Mouse (Mus musculus): Measurements from ENCODE around the gene Kremen2. TPM values are rescaled to one million over a fixed set of nuclear protein-coding genes. Genes with fewer than 3 reads are reported as not detected.

Gene Kremen2
- polyA plus RNA-seq, 1 experiment: 3.8 TPM

- Histone ChIP-seq H3K27me3 (ENCODE audit: control insufficient read depth, insufficient read depth, low read length) (peaks cover 24% of the 10 kb centered on the region), H3K4me3 (ENCODE audit: control insufficient read depth, insufficient read depth, low read length) (peak overlapping the region; percentile 68), H3K36me3 (ENCODE audit: control insufficient read depth, insufficient read depth, low read length) (no peaks in the 10 kb centered on the region), H3K27ac (ENCODE audit: control insufficient read depth, insufficient read depth, low read length) (no peak overlapping the region), H3K4me1 (replicated peaks; ENCODE audit: control insufficient read depth, insufficient read depth, low read length) (peaks cover 21% of the 10 kb centered on the region)
- no peak for DNase-seq
- WGBS: 8% methylated on average over 48 of the region's 48 CpGs
- no peak for TF ChIP-seq POLR2A (IDR thresholded peaks at IDR 0.05; ENCODE audit: control insufficient read depth, extremely low read depth, insufficient read depth, low read length, poor library complexity)
- TF ChIP-seq CTCF (IDR thresholded peaks at IDR 0.05; ENCODE audit: borderline replicate concordance, control insufficient read depth, extremely low read depth, insufficient read depth, low read length, poor library complexity): 0 out of 2 replicates have a peak, but pooled peaks have one; percentile 12
Observed at GRCm38 (mm10) chr17:23739202-23740135, 6.2 kb downstream of the Kremen2 start.

- no peak for DNase-seq
- Histone ChIP-seq H3K4me1 (replicated peaks; ENCODE audit: control insufficient read depth, insufficient read depth, low read length) (peaks cover 21% of the 10 kb centered on the region), H3K36me3 (ENCODE audit: control insufficient read depth, insufficient read depth, low read length) (no peaks in the 10 kb centered on the region), H3K4me3 (ENCODE audit: control insufficient read depth, insufficient read depth, low read length) (no peak overlapping the region), H3K27me3 (ENCODE audit: control insufficient read depth, insufficient read depth, low read length) (peaks cover 24% of the 10 kb centered on the region), H3K27ac (ENCODE audit: control insufficient read depth, insufficient read depth, low read length) (no peak overlapping the region)
- TF ChIP-seq CTCF (IDR thresholded peaks at IDR 0.05; ENCODE audit: borderline replicate concordance, control insufficient read depth, extremely low read depth, insufficient read depth, low read length, poor library complexity): no peak
- TF ChIP-seq POLR2A (IDR thresholded peaks at IDR 0.05; ENCODE audit: control insufficient read depth, extremely low read depth, insufficient read depth, low read length, poor library complexity): no peak
- WGBS: 81% methylated on average over 2 of the region's 2 CpGs
Observed at GRCm38 (mm10) chr17:23738836-23739201, 6.8 kb downstream of the Kremen2 start.

GRCm38 (mm10) chr17:23737493-23738445 is 7.9 kb downstream of the Kremen2 start:
- WGBS: 89% methylated on average over 15 of the region's 15 CpGs
- peaks cover 18% of the 10 kb centered on the region for H3K27me3 ChIP-seq (ENCODE audit: control insufficient read depth, insufficient read depth, low read length)
- H3K4me1 ChIP-seq (replicated peaks; ENCODE audit: control insufficient read depth, insufficient read depth, low read length): peaks cover 21% of the 10 kb centered on the region
- no peak for TF ChIP-seq CTCF (IDR thresholded peaks at IDR 0.05; ENCODE audit: borderline replicate concordance, control insufficient read depth, extremely low read depth, insufficient read depth, low read length, poor library complexity)
- TF ChIP-seq POLR2A (IDR thresholded peaks at IDR 0.05; ENCODE audit: control insufficient read depth, extremely low read depth, insufficient read depth, low read length, poor library complexity): no peak
- H3K27ac ChIP-seq (ENCODE audit: control insufficient read depth, insufficient read depth, low read length): no peak overlapping the region
- H3K4me3 ChIP-seq (ENCODE audit: control insufficient read depth, insufficient read depth, low read length): no peak overlapping the region
- H3K36me3 ChIP-seq (ENCODE audit: control insufficient read depth, insufficient read depth, low read length): no peaks in the 10 kb centered on the region
- DNase-seq: no peak

- no peak for DNase-seq
- Histone ChIP-seq H3K36me3 (ENCODE audit: control insufficient read depth, insufficient read depth, low read length) (no peaks in the 10 kb centered on the region), H3K27me3 (ENCODE audit: control insufficient read depth, insufficient read depth, low read length) (peaks cover 3% of the 10 kb centered on the region; the same call in 1 of the 2 replicates), H3K4me1 (replicated peaks; ENCODE audit: control insufficient read depth, insufficient read depth, low read length) (peaks cover under 1% of the 10 kb centered on the region; the same call in 1 of the 2 replicates), H3K4me3 (ENCODE audit: control insufficient read depth, insufficient read depth, low read length) (no peak overlapping the region), H3K27ac (ENCODE audit: control insufficient read depth, insufficient read depth, low read length) (no peak overlapping the region)
- no peak for TF ChIP-seq CTCF (IDR thresholded peaks at IDR 0.05; ENCODE audit: borderline replicate concordance, control insufficient read depth, extremely low read depth, insufficient read depth, low read length, poor library complexity)
- no peak for TF ChIP-seq POLR2A (IDR thresholded peaks at IDR 0.05; ENCODE audit: control insufficient read depth, extremely low read depth, insufficient read depth, low read length, poor library complexity)
- WGBS: 93% methylated on average over 1 of the region's 1 CpGs
Observed at GRCm38 (mm10) chr17:23734341-23734740, 11.3 kb downstream of the Kremen2 start.

GRCm38 (mm10) chr17:23730441-23730840 is 15.2 kb downstream of the Kremen2 start:
- H3K27ac ChIP-seq (ENCODE audit: control insufficient read depth, insufficient read depth, low read length): no peak overlapping the region
- H3K36me3 ChIP-seq (ENCODE audit: control insufficient read depth, insufficient read depth, low read length): no peaks in the 10 kb centered on the region
- no peak overlapping the region for H3K4me3 ChIP-seq (ENCODE audit: control insufficient read depth, insufficient read depth, low read length)
- peaks cover 9% of the 10 kb centered on the region; the same call in 1 of the 2 replicates for H3K4me1 ChIP-seq (replicated peaks; ENCODE audit: control insufficient read depth, insufficient read depth, low read length)
- H3K27me3 ChIP-seq (ENCODE audit: control insufficient read depth, insufficient read depth, low read length): peaks cover 2% of the 10 kb centered on the region; the same call in 1 of the 2 replicates
- WGBS: 79% methylated on average over 1 of the region's 1 CpGs
- DNase-seq: no peak
- TF ChIP-seq POLR2A (IDR thresholded peaks at IDR 0.05; ENCODE audit: control insufficient read depth, extremely low read depth, insufficient read depth, low read length, poor library complexity) (no peak), CTCF (IDR thresholded peaks at IDR 0.05; ENCODE audit: borderline replicate concordance, control insufficient read depth, extremely low read depth, insufficient read depth, low read length, poor library complexity) (no peak)

GRCm38 (mm10) chr17:23726758-23727142 is 18.9 kb downstream of the Kremen2 start:
- WGBS: 2% methylated on average over 20 of the region's 20 CpGs
- no peak for TF ChIP-seq CTCF (IDR thresholded peaks at IDR 0.05; ENCODE audit: borderline replicate concordance, control insufficient read depth, extremely low read depth, insufficient read depth, low read length, poor library complexity)
- no peak for TF ChIP-seq POLR2A (IDR thresholded peaks at IDR 0.05; ENCODE audit: control insufficient read depth, extremely low read depth, insufficient read depth, low read length, poor library complexity)
- H3K4me3 ChIP-seq (ENCODE audit: control insufficient read depth, insufficient read depth, low read length): peak overlapping the region; percentile 73
- peaks cover 2% of the 10 kb centered on the region; the same call in 1 of the 2 replicates for H3K27me3 ChIP-seq (ENCODE audit: control insufficient read depth, insufficient read depth, low read length)
- no peak for DNase-seq
- H3K36me3 ChIP-seq (ENCODE audit: control insufficient read depth, insufficient read depth, low read length): no peaks in the 10 kb centered on the region
- H3K4me1 ChIP-seq (replicated peaks; ENCODE audit: control insufficient read depth, insufficient read depth, low read length): peaks cover 11% of the 10 kb centered on the region; the same call in 1 of the 2 replicates
- no peak overlapping the region for H3K27ac ChIP-seq (ENCODE audit: control insufficient read depth, insufficient read depth, low read length)

Measured in thymus, adult 2 months (tissue).